Mouse (Mus musculus): ENCODE results near the gene Zfp663. TPM values are rescaled to one million over a fixed set of nuclear protein-coding genes. Genes with fewer than 3 reads are reported as not detected.
A peak's percentile ranks its signal among the peaks of the same experiment; 100 is the strongest.

Gene Zfp663
- total and polyA plus RNA-seq, 2 experiments from 2014 or later = 3.3 to 14.4 TPM

GRCm38 (mm10) chr2:165370348-165370747 is 1.8 kb upstream of the Zfp663 start:
- TF ChIP-seq CTCF (IDR thresholded peaks at IDR 0.05; ENCODE audit: low read depth) = no peak
- no peak overlapping the region for H3K27ac ChIP-seq (ENCODE audit: low read depth, low read length)
- ATAC-seq (no peak), DNase-seq (no peak)
- H3K9me3 ChIP-seq (ENCODE audit: low read length) = no peaks in the 10 kb centered on the region
- 74% methylated on average over 3 of the region's 3 CpGs for WGBS
- no peaks in the 10 kb centered on the region for H3K27me3 ChIP-seq (ENCODE audit: insufficient read depth, low read length)
- peaks cover 9% of the 10 kb centered on the region for H3K36me3 ChIP-seq (ENCODE audit: insufficient read depth)
- no peak overlapping the region for H3K4me3 ChIP-seq (ENCODE audit: low read depth, low read length)
- H3K4me2 ChIP-seq (ENCODE audit: low read depth) = no peak overlapping the region
- H3K9ac ChIP-seq = no peak overlapping the region
- H3K4me1 ChIP-seq (ENCODE audit: insufficient read depth) = no peaks in the 10 kb centered on the region

- Histone ChIP-seq H3K4me2 (ENCODE audit: low read depth) (peak overlapping the region; percentile 85), H3K9me3 (ENCODE audit: low read length) (no peaks in the 10 kb centered on the region), H3K27ac (ENCODE audit: low read depth, low read length) (peak overlapping the region; percentile 79), H3K9ac (peak overlapping the region; percentile 70), H3K27me3 (ENCODE audit: insufficient read depth, low read length) (no peaks in the 10 kb centered on the region), H3K4me3 (ENCODE audit: low read depth, low read length) (peak overlapping the region; percentile 57), H3K4me1 (ENCODE audit: insufficient read depth) (no peaks in the 10 kb centered on the region), H3K36me3 (ENCODE audit: insufficient read depth) (no peaks in the 10 kb centered on the region)
- WGBS = under 1% methylated on average over 13 of the region's 13 CpGs
- no peak for TF ChIP-seq CTCF (IDR thresholded peaks at IDR 0.05; ENCODE audit: low read depth)
- ATAC-seq (peak; percentile 41; the same call in 1 of the 2 replicates), DNase-seq (peak; percentile 60)
Observed at GRCm38 (mm10) chr2:165367868-165368439, 575 bp downstream of the Zfp663 start.

- DNase-seq (no peak), ATAC-seq (no peak)
- H3K4me2 ChIP-seq (ENCODE audit: low read depth) = 0 out of 2 replicates have a peak overlapping the region, but pooled peaks have one; percentile 85
- WGBS = 7% methylated on average over 5 of the region's 8 CpGs
- H3K27ac ChIP-seq (ENCODE audit: low read depth, low read length) = no peak overlapping the region
- H3K9me3 ChIP-seq (ENCODE audit: low read length) = no peaks in the 10 kb centered on the region
- no peak for TF ChIP-seq CTCF (IDR thresholded peaks at IDR 0.05; ENCODE audit: low read depth)
- no peaks in the 10 kb centered on the region for H3K36me3 ChIP-seq (ENCODE audit: insufficient read depth)
- H3K9ac ChIP-seq = no peak overlapping the region
- no peak overlapping the region for H3K4me3 ChIP-seq (ENCODE audit: low read depth, low read length)
- no peaks in the 10 kb centered on the region for H3K27me3 ChIP-seq (ENCODE audit: insufficient read depth, low read length)
- no peaks in the 10 kb centered on the region for H3K4me1 ChIP-seq (ENCODE audit: insufficient read depth)
Observed at GRCm38 (mm10) chr2:165367047-165367520, 1.4 kb downstream of the Zfp663 start.

- ATAC-seq = peak; percentile 70
- H3K4me3 ChIP-seq (ENCODE audit: low read depth, low read length) = no peak overlapping the region
Observed at GRCm38 (mm10) chr2:165364334-165365091, 4.0 kb downstream of the Zfp663 start.

GRCm38 (mm10) chr2:165363282-165363681 is 5.2 kb downstream of the Zfp663 start:
- Histone ChIP-seq H3K36me3 (ENCODE audit: insufficient read depth) (no peaks in the 10 kb centered on the region), H3K4me2 (ENCODE audit: low read depth) (no peak overlapping the region), H3K4me3 (ENCODE audit: low read depth, low read length) (no peak overlapping the region), H3K4me1 (ENCODE audit: insufficient read depth) (no peaks in the 10 kb centered on the region), H3K9ac (no peak overlapping the region), H3K27me3 (ENCODE audit: insufficient read depth, low read length) (no peaks in the 10 kb centered on the region), H3K27ac (ENCODE audit: low read depth, low read length) (no peak overlapping the region), H3K9me3 (ENCODE audit: low read length) (no peaks in the 10 kb centered on the region)
- no peak for ATAC-seq
- TF ChIP-seq CTCF (IDR thresholded peaks at IDR 0.05; ENCODE audit: low read depth) = peak; percentile 28; the same call in 1 of the 2 replicates
- no peak for DNase-seq
- WGBS = 93% methylated on average over 6 of the region's 6 CpGs

More at GRCm38 (mm10) chr2:165364334-165365091, 4.0 kb downstream of the Zfp663 start:
- TF ChIP-seq CTCF (IDR thresholded peaks at IDR 0.05; ENCODE audit: low read depth) = peak; percentile 98
- Histone ChIP-seq H3K4me1 (ENCODE audit: insufficient read depth) (no peaks in the 10 kb centered on the region), H3K27me3 (ENCODE audit: insufficient read depth, low read length) (no peaks in the 10 kb centered on the region), H3K4me2 (ENCODE audit: low read depth) (peak overlapping the region; percentile 18), H3K36me3 (ENCODE audit: insufficient read depth) (no peaks in the 10 kb centered on the region), H3K9me3 (ENCODE audit: low read length) (no peaks in the 10 kb centered on the region), H3K9ac (0 out of 2 replicates have a peak overlapping the region, but pooled peaks have one; percentile 14), H3K27ac (ENCODE audit: low read depth, low read length) (no peak overlapping the region)
- WGBS = 12% methylated on average over 21 of the region's 21 CpGs
- peak; percentile 85 for DNase-seq

- H3K9me3 ChIP-seq (ENCODE audit: low read length) = no peaks in the 10 kb centered on the region
- H3K9ac ChIP-seq = no peak overlapping the region
- ATAC-seq (peak; percentile 85), DNase-seq (peak; percentile 81)
- H3K36me3 ChIP-seq (ENCODE audit: insufficient read depth) = no peaks in the 10 kb centered on the region
- no peak overlapping the region for H3K27ac ChIP-seq (ENCODE audit: low read depth, low read length)
- H3K4me3 ChIP-seq (ENCODE audit: low read depth, low read length) = no peak overlapping the region
- no peaks in the 10 kb centered on the region for H3K27me3 ChIP-seq (ENCODE audit: insufficient read depth, low read length)
- peak; percentile 91 for TF ChIP-seq CTCF (IDR thresholded peaks at IDR 0.05; ENCODE audit: low read depth)
- WGBS = 0% methylated on average over 1 of the region's 1 CpGs
- no peak overlapping the region for H3K4me2 ChIP-seq (ENCODE audit: low read depth)
- no peaks in the 10 kb centered on the region for H3K4me1 ChIP-seq (ENCODE audit: insufficient read depth)
Observed at GRCm38 (mm10) chr2:165360861-165361260, 7.7 kb downstream of the Zfp663 start.

Measured in forebrain, postnatal 0 days (tissue).